Mouse (Mus musculus): ENCODE data around the gene Gramd1b.

- TF ChIP-seq CTCF (IDR thresholded peaks at IDR 0.05), result no peak
- TF ChIP-seq EP300 (IDR thresholded peaks at IDR 0.05), result no peak
Observed at GRCm38 (mm10) chr9:40292475-40292874, 238.7 kb downstream of the Gramd1b start.
